Comparison of ENCODE assay signal across 10 mouse cellular contexts in the genomic region with DNA sequence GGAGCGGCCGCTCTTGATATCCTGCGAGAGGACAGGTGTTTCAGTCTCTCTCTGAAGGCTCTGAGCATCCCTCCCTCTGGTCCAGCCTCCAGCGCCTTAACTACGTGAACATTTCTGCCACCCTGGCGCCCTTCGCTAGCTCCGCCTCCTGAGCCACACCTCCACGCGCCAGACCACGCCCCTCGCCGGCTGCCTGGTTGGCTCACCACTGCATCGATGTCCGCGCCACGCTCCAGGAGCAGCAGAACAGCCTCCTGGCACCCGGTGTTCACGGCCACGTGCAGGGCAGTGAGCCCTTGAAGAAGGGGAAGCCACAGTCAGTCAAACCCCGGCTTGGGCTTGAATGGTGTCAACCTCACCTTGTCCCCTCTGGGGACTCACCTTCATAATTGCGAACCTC. TPM values are rescaled to one million over a fixed set of nuclear protein-coding genes. Genes with fewer than 3 reads are reported as not detected.
A peak's percentile ranks its signal among the peaks of the same experiment; 100 is the strongest.
DNase-seq lines count a peak whose midpoint lies in the region; ATAC-seq and TF ChIP-seq lines count a peak whose summit lies in the region.
"Had no signal": no experiment of that assay in that cellular context is flagged by ENCODE, and none has a peak within 500 bp of the region (broad histone marks: within the 10 kb centered on the region; RNA-seq: fewer than 3 reads in every experiment).

No protein-coding gene starts in this region.

- no peak overlapping the region for H3K4me3 ChIP-seq in gastrocnemius, adult 2 months
- H3K4me3 ChIP-seq in heart, embryonic 16.5 days (ENCODE audit: low read length) = peak overlapping the region; percentile 11; the same call in 1 of the 2 replicates
- H3K4me3 ChIP-seq in midbrain, embryonic 11.5 days (ENCODE audit: low read depth, low read length) = no peak overlapping the region

- 7% methylated on average over 22 of the region's 22 CpGs for whole genome bisulfite sequencing in heart, embryonic 16.5 days
- 3% methylated on average over 22 of the region's 22 CpGs for WGBS in midbrain, embryonic 11.5 days

- no peaks in the 10 kb centered on the region for H3K9me3 ChIP-seq in heart, embryonic 16.5 days (replicated peaks; ENCODE audit: control insufficient read depth, low read length)
- no peaks in the 10 kb centered on the region for H3K9me3 ChIP-seq in midbrain, embryonic 11.5 days (ENCODE audit: control insufficient read depth, low read length)

- H3K9ac ChIP-seq in heart, embryonic 16.5 days (ENCODE audit: low read length) = no peak overlapping the region
- no peak overlapping the region for H3K9ac ChIP-seq in midbrain, embryonic 11.5 days (ENCODE audit: low read length)

- H3K4me2 ChIP-seq in heart, embryonic 16.5 days (ENCODE audit: low read depth, low read length) = peak overlapping the region; percentile 36; the same call in 1 of the 2 replicates
- peak overlapping the region; percentile 20; the same call in 1 of the 2 replicates for H3K4me2 ChIP-seq in midbrain, embryonic 11.5 days

- 0 out of 2 replicates have a peak, but pooled peaks have one; percentile 32 for ATAC-seq in heart, embryonic 16.5 days (replicated peaks; ENCODE audit: extremely low read depth, insufficient read depth, low FRiP score)
- ATAC-seq in midbrain, embryonic 11.5 days (ENCODE audit: low FRiP score) = peak; percentile 9; the same call in 1 of the 2 replicates
- no peak for ATAC-seq in monocyte, adult 5-6 weeks (replicated peaks; ENCODE audit: insufficient number of reproducible peaks, low FRiP score, low TSS enrichment, poor library complexity, severe bottlenecking)
- ATAC-seq in activated CD4-positive, CD25-positive, alpha-beta regulatory T cell, adult 4 months = no peak

- no peak for TF ChIP-seq CTCF in gastrocnemius, adult 2 months (IDR thresholded peaks at IDR 0.05)

- intact Hi-C loops in gastrocnemius, adult 2 months (cut with DNase I) = loop anchor here (2.0 kb wide), 1 partner anchor 20 kb away; no protein-coding TSS in a partner anchor

- H3K4me1 ChIP-seq in heart, embryonic 16.5 days (ENCODE audit: control insufficient read depth, insufficient read depth, low read length) = peaks cover 7% of the 10 kb centered on the region
- peaks cover 9% of the 10 kb centered on the region for H3K4me1 ChIP-seq in midbrain, embryonic 11.5 days (ENCODE audit: control insufficient read depth, insufficient read depth, low read length)

- H3K36me3 ChIP-seq in heart, embryonic 16.5 days (ENCODE audit: control insufficient read depth, insufficient read depth) = no peaks in the 10 kb centered on the region
- no peaks in the 10 kb centered on the region for H3K36me3 ChIP-seq in midbrain, embryonic 11.5 days (ENCODE audit: control insufficient read depth, insufficient read depth, low read length)

- no peak overlapping the region for H3K27ac ChIP-seq in gastrocnemius, adult 2 months
- no peak overlapping the region for H3K27ac ChIP-seq in heart, embryonic 16.5 days (ENCODE audit: low read length)
- no peak overlapping the region for H3K27ac ChIP-seq in midbrain, embryonic 11.5 days (ENCODE audit: low read depth, low read length)
- H3K27ac ChIP-seq: macrophage had no signal

- peak; percentile 79 for DNase-seq in gastrocnemius, adult 2 months
- DNase-seq in gastrocnemius, adult 18-20 months (ENCODE audit: low spot score) = no peak
- DNase-seq in adrenal gland, postnatal 25 days = peak; percentile 51
- peak; percentile 75 for DNase-seq in kidney, postnatal 14 days
- DNase-seq in midbrain, embryonic 11.5 days (ENCODE audit: low spot score, missing footprints) = no peak

- peaks cover 28% of the 10 kb centered on the region for H3K27me3 ChIP-seq in heart, embryonic 16.5 days (ENCODE audit: control insufficient read depth, insufficient read depth, low read length)
- peaks cover 42% of the 10 kb centered on the region for H3K27me3 ChIP-seq in midbrain, embryonic 11.5 days (ENCODE audit: control insufficient read depth, insufficient read depth, low read length)

RNA-seq across cellular contexts. Expression of a gene that starts 11.5 kb away (rescaled TPM):
- 1 to 10 TPM; 1.3 to 1.5 TPM for total RNA-seq in gastrocnemius, adult 2 months (2021)
- total RNA-seq in gastrocnemius, adult 18-20 months (2021) = 1 to 10 TPM; 1.0 to 2.0 TPM
- total RNA-seq in adrenal gland, postnatal 25 days (2021) = 26.5 and 34.5 TPM in 2 replicates
- polyA plus RNA-seq in heart, embryonic 16.5 days (2015; fragmentation: Nextera tagmentation; extraction: Ambion mirVana) = 3.1 and 4.1 TPM in 2 replicates
- polyA plus RNA-seq in midbrain, embryonic 11.5 days (2014; fragmentation: Nextera tagmentation; extraction: Ambion mirVana) = 0.47 and 0.67 TPM in 2 replicates
- total RNA-seq in monocyte, adult 5-6 weeks (2017) = 13.7 to 16.6 TPM (median 13.9 TPM) in 3 replicates
- 10 to 100 TPM; 15.9 to 19.5 TPM for polyA plus RNA-seq in activated CD4-positive, CD25-positive, alpha-beta regulatory T cell, adult 4 months (2017; shearing (Covaris generic))

RNA-seq across cellular contexts. Expression of a gene that starts 14.5 kb away (rescaled TPM):
- not detected for total RNA-seq in gastrocnemius, adult 2 months (2021)
- total RNA-seq in gastrocnemius, adult 18-20 months (2021) = not detected
- total RNA-seq in adrenal gland, postnatal 25 days (2021) = 0.55 TPM in 1 of 2 replicates, not detected in the other
- polyA plus RNA-seq in heart, embryonic 16.5 days (2015; fragmentation: Nextera tagmentation; extraction: Ambion mirVana) = 1.2 and 2.0 TPM in 2 replicates
- polyA plus RNA-seq in midbrain, embryonic 11.5 days (2014; fragmentation: Nextera tagmentation; extraction: Ambion mirVana) = not detected in 2 replicates
- not detected in 3 replicates for total RNA-seq in monocyte, adult 5-6 weeks (2017)
- polyA plus RNA-seq in activated CD4-positive, CD25-positive, alpha-beta regulatory T cell, adult 4 months (2017; shearing (Covaris generic)) = not detected
- total RNA-seq: common myeloid progenitor, adult 5-6 weeks had no signal
- polyA plus RNA-seq: macrophage had no signal

RNA-seq across cellular contexts. Expression of a gene that starts 40.3 kb away (rescaled TPM):
- 10 to 100 TPM; 21.9 to 26.7 TPM for total RNA-seq in gastrocnemius, adult 2 months (2021)
- 10 to 100 TPM; 17.4 to 28.5 TPM for total RNA-seq in gastrocnemius, adult 18-20 months (2021)
- 37.2 TPM in 2 replicates for total RNA-seq in adrenal gland, postnatal 25 days (2021)
- 413 and 444 TPM in 2 replicates for polyA plus RNA-seq in heart, embryonic 16.5 days (2015; fragmentation: Nextera tagmentation; extraction: Ambion mirVana)
- polyA plus RNA-seq in midbrain, embryonic 11.5 days (2014; fragmentation: Nextera tagmentation; extraction: Ambion mirVana) = 11.7 and 13.2 TPM in 2 replicates
- total RNA-seq in monocyte, adult 5-6 weeks (2017) = not detected in 3 replicates
- 1 to 10 TPM; 1.4 to 1.6 TPM for polyA plus RNA-seq in activated CD4-positive, CD25-positive, alpha-beta regulatory T cell, adult 4 months (2017; shearing (Covaris generic))

RNA-seq across cellular contexts. Expression of a gene that starts 40.7 kb away (rescaled TPM):
- total RNA-seq in gastrocnemius, adult 2 months (2021) = not detected
- total RNA-seq in gastrocnemius, adult 18-20 months (2021) = not detected
- total RNA-seq in adrenal gland, postnatal 25 days (2021) = 0.55 and 1.6 TPM in 2 replicates
- polyA plus RNA-seq in heart, embryonic 16.5 days (2015; fragmentation: Nextera tagmentation; extraction: Ambion mirVana) = not detected in 2 replicates
- polyA plus RNA-seq in midbrain, embryonic 11.5 days (2014; fragmentation: Nextera tagmentation; extraction: Ambion mirVana) = 0.22 TPM in 1 of 2 replicates, not detected in the other
- total RNA-seq in monocyte, adult 5-6 weeks (2017) = not detected in 3 replicates
- not detected for polyA plus RNA-seq in activated CD4-positive, CD25-positive, alpha-beta regulatory T cell, adult 4 months (2017; shearing (Covaris generic))
- total RNA-seq: common myeloid progenitor, adult 5-6 weeks had no signal
- polyA plus RNA-seq: macrophage had no signal

RNA-seq across cellular contexts. Expression of a gene that starts 50.0 kb away (rescaled TPM):
- total RNA-seq in gastrocnemius, adult 2 months (2021) = not detected
- total RNA-seq in gastrocnemius, adult 18-20 months (2021) = not detected
- total RNA-seq in adrenal gland, postnatal 25 days (2021) = not detected in 2 replicates
- not detected in 2 replicates for polyA plus RNA-seq in heart, embryonic 16.5 days (2015; fragmentation: Nextera tagmentation; extraction: Ambion mirVana)
- not detected in 2 replicates for polyA plus RNA-seq in midbrain, embryonic 11.5 days (2014; fragmentation: Nextera tagmentation; extraction: Ambion mirVana)
- total RNA-seq in monocyte, adult 5-6 weeks (2017) = 0.39 TPM in 1 of 3 replicates, not detected in the others
- under 1 TPM in 1 of 2 experiments, not detected in 1; 0.40 TPM for polyA plus RNA-seq in activated CD4-positive, CD25-positive, alpha-beta regulatory T cell, adult 4 months (2017; shearing (Covaris generic))
- total RNA-seq: common myeloid progenitor, adult 5-6 weeks had no signal

Comparison
In these comparisons a context has a peak if more than half of its experiments do, and no peak if none do; other contexts are left out.
1. DNase-seq: peak in gastrocnemius, adult 2 months (single experiment), adrenal gland, postnatal 25 days (single experiment) and kidney, postnatal 14 days (single experiment); none in gastrocnemius, adult 18-20 months (single experiment) and midbrain, embryonic 11.5 days (single experiment).
2. ATAC-seq: peak in heart, embryonic 16.5 days (single experiment) and midbrain, embryonic 11.5 days (single experiment); none in monocyte, adult 5-6 weeks (single experiment) and activated CD4-positive, CD25-positive, alpha-beta regulatory T cell, adult 4 months (single experiment).
3. RNA of a gene that starts 40.3 kb away (total RNA-seq): 37.2 TPM in adrenal gland, postnatal 25 days, 17.4 to 28.5 TPM in gastrocnemius, adult 18-20 months and 21.9 to 26.7 TPM in gastrocnemius, adult 2 months; not detected in monocyte, adult 5-6 weeks; every median in the first group is over 10 times any median in the second.